Mouse (Mus musculus): Measurements from ENCODE around the gene Scg5. TPM values are rescaled to one million over a fixed set of nuclear protein-coding genes. Genes with fewer than 3 reads are reported as not detected.

The Scg5 gene
- polyA plus RNA-seq, 1 experiment from 2014 or later = 11.1 TPM

- Histone ChIP-seq H3K4me3 (ENCODE audit: low read depth, low read length) (no peak overlapping the region), H3K9ac (replicated peaks; ENCODE audit: low read length) (no peak overlapping the region), H3K9me3 (replicated peaks; ENCODE audit: control insufficient read depth, low read length) (no peaks in the 10 kb centered on the region)
Observed at GRCm38 (mm10) chr2:113779336-113779735, 49.6 kb downstream of the Scg5 start.

GRCm38 (mm10) chr2:113778036-113778435, 50.9 kb downstream of the Scg5 start:
- ATAC-seq (replicated peaks; ENCODE audit: insufficient number of reproducible peaks, low FRiP score, low TSS enrichment, low read depth) (no peak), DNase-seq (ENCODE audit: low spot score) (no peak)
- Histone ChIP-seq H3K27me3 (ENCODE audit: control insufficient read depth, insufficient read depth, low read length) (no peaks in the 10 kb centered on the region), H3K4me3 (ENCODE audit: low read depth, low read length) (no peak overlapping the region), H3K27ac (replicated peaks; ENCODE audit: low read depth, low read length) (no peak overlapping the region), H3K9me3 (replicated peaks; ENCODE audit: control insufficient read depth, low read length) (no peaks in the 10 kb centered on the region), H3K4me1 (ENCODE audit: control insufficient read depth, insufficient read depth, low read length) (no peaks in the 10 kb centered on the region), H3K9ac (replicated peaks; ENCODE audit: low read length) (no peak overlapping the region), H3K36me3 (replicated peaks; ENCODE audit: control insufficient read depth, insufficient read depth, low read depth, low read length) (no peaks in the 10 kb centered on the region), H3K4me2 (ENCODE audit: low read depth, low read length) (no peak overlapping the region)
- 77% methylated on average over 6 of the region's 6 CpGs for WGBS

More at GRCm38 (mm10) chr2:113779336-113779735, 49.6 kb downstream of the Scg5 start:
- Histone ChIP-seq H3K4me2 (ENCODE audit: low read depth, low read length) (no peak overlapping the region), H3K4me1 (ENCODE audit: control insufficient read depth, insufficient read depth, low read length) (no peaks in the 10 kb centered on the region), H3K27me3 (ENCODE audit: control insufficient read depth, insufficient read depth, low read length) (no peaks in the 10 kb centered on the region), H3K36me3 (replicated peaks; ENCODE audit: control insufficient read depth, insufficient read depth, low read depth, low read length) (no peaks in the 10 kb centered on the region), H3K27ac (replicated peaks; ENCODE audit: low read depth, low read length) (no peak overlapping the region)
- DNase-seq (ENCODE audit: low spot score) = no peak
- WGBS = 88% methylated on average over 3 of the region's 3 CpGs
- ATAC-seq (replicated peaks; ENCODE audit: insufficient number of reproducible peaks, low FRiP score, low TSS enrichment, low read depth) = no peak

GRCm38 (mm10) chr2:113776297-113776696, 52.6 kb downstream of the Scg5 start:
- 75% methylated on average over 3 of the region's 3 CpGs for WGBS

GRCm38 (mm10) chr2:113774150-113774805, 54.6 kb downstream of the Scg5 start:
- WGBS = 80% methylated on average over 6 of the region's 6 CpGs
- no peaks in the 10 kb centered on the region for H3K9me3 ChIP-seq (replicated peaks; ENCODE audit: control insufficient read depth, low read length)
- H3K27me3 ChIP-seq (ENCODE audit: control insufficient read depth, insufficient read depth, low read length) = no peaks in the 10 kb centered on the region
- no peak overlapping the region for H3K27ac ChIP-seq (replicated peaks; ENCODE audit: low read depth, low read length)
- no peak overlapping the region for H3K4me3 ChIP-seq (ENCODE audit: low read depth, low read length)
- no peak for ATAC-seq (replicated peaks; ENCODE audit: insufficient number of reproducible peaks, low FRiP score, low TSS enrichment, low read depth)
- no peaks in the 10 kb centered on the region for H3K36me3 ChIP-seq (replicated peaks; ENCODE audit: control insufficient read depth, insufficient read depth, low read depth, low read length)
- no peak overlapping the region for H3K4me2 ChIP-seq (ENCODE audit: low read depth, low read length)
- H3K9ac ChIP-seq (replicated peaks; ENCODE audit: low read length) = no peak overlapping the region
- no peak for DNase-seq (ENCODE audit: low spot score)
- H3K4me1 ChIP-seq (ENCODE audit: control insufficient read depth, insufficient read depth, low read length) = no peaks in the 10 kb centered on the region

More at GRCm38 (mm10) chr2:113776297-113776696, 52.6 kb downstream of the Scg5 start:
- no peak overlapping the region for H3K9ac ChIP-seq (replicated peaks; ENCODE audit: low read length)
- H3K36me3 ChIP-seq (replicated peaks; ENCODE audit: control insufficient read depth, insufficient read depth, low read depth, low read length) = no peaks in the 10 kb centered on the region
- DNase-seq (ENCODE audit: low spot score) (no peak), ATAC-seq (replicated peaks; ENCODE audit: insufficient number of reproducible peaks, low FRiP score, low TSS enrichment, low read depth) (no peak)
- no peak overlapping the region for H3K4me2 ChIP-seq (ENCODE audit: low read depth, low read length)
- H3K27ac ChIP-seq (replicated peaks; ENCODE audit: low read depth, low read length) = no peak overlapping the region
- H3K27me3 ChIP-seq (ENCODE audit: control insufficient read depth, insufficient read depth, low read length) = no peaks in the 10 kb centered on the region
- H3K9me3 ChIP-seq (replicated peaks; ENCODE audit: control insufficient read depth, low read length) = no peaks in the 10 kb centered on the region
- no peaks in the 10 kb centered on the region for H3K4me1 ChIP-seq (ENCODE audit: control insufficient read depth, insufficient read depth, low read length)
- no peak overlapping the region for H3K4me3 ChIP-seq (ENCODE audit: low read depth, low read length)

GRCm38 (mm10) chr2:113768541-113769303, 60.2 kb downstream of the Scg5 start:
- Histone ChIP-seq H3K36me3 (replicated peaks; ENCODE audit: control insufficient read depth, insufficient read depth, low read depth, low read length) (no peaks in the 10 kb centered on the region), H3K4me2 (ENCODE audit: low read depth, low read length) (no peak overlapping the region), H3K4me1 (ENCODE audit: control insufficient read depth, insufficient read depth, low read length) (no peaks in the 10 kb centered on the region), H3K27me3 (ENCODE audit: control insufficient read depth, insufficient read depth, low read length) (no peaks in the 10 kb centered on the region), H3K4me3 (ENCODE audit: low read depth, low read length) (no peak overlapping the region), H3K9me3 (replicated peaks; ENCODE audit: control insufficient read depth, low read length) (no peaks in the 10 kb centered on the region), H3K9ac (replicated peaks; ENCODE audit: low read length) (no peak overlapping the region), H3K27ac (replicated peaks; ENCODE audit: low read depth, low read length) (no peak overlapping the region)
- ATAC-seq (replicated peaks; ENCODE audit: insufficient number of reproducible peaks, low FRiP score, low TSS enrichment, low read depth) (no peak), DNase-seq (ENCODE audit: low spot score) (no peak)
- WGBS = 87% methylated on average over 8 of the region's 8 CpGs

- no peaks in the 10 kb centered on the region for H3K27me3 ChIP-seq (ENCODE audit: control insufficient read depth, insufficient read depth, low read length)
- no peak for ATAC-seq (replicated peaks; ENCODE audit: insufficient number of reproducible peaks, low FRiP score, low TSS enrichment, low read depth)
- no peak overlapping the region for H3K4me3 ChIP-seq (ENCODE audit: low read depth, low read length)
Observed at GRCm38 (mm10) chr2:113765885-113766284, 63.0 kb downstream of the Scg5 start.

GRCm38 (mm10) chr2:113764968-113765367, 64.0 kb downstream of the Scg5 start:
- H3K4me3 ChIP-seq (ENCODE audit: low read depth, low read length) = no peak overlapping the region
- no peaks in the 10 kb centered on the region for H3K9me3 ChIP-seq (replicated peaks; ENCODE audit: control insufficient read depth, low read length)
- DNase-seq (ENCODE audit: low spot score) (no peak), ATAC-seq (replicated peaks; ENCODE audit: insufficient number of reproducible peaks, low FRiP score, low TSS enrichment, low read depth) (no peak)
- 82% methylated on average over 5 of the region's 5 CpGs for WGBS
- H3K27me3 ChIP-seq (ENCODE audit: control insufficient read depth, insufficient read depth, low read length) = no peaks in the 10 kb centered on the region
- no peak overlapping the region for H3K4me2 ChIP-seq (ENCODE audit: low read depth, low read length)
- no peaks in the 10 kb centered on the region for H3K36me3 ChIP-seq (replicated peaks; ENCODE audit: control insufficient read depth, insufficient read depth, low read depth, low read length)
- H3K27ac ChIP-seq (replicated peaks; ENCODE audit: low read depth, low read length) = no peak overlapping the region
- H3K9ac ChIP-seq (replicated peaks; ENCODE audit: low read length) = no peak overlapping the region
- no peaks in the 10 kb centered on the region for H3K4me1 ChIP-seq (ENCODE audit: control insufficient read depth, insufficient read depth, low read length)

More at GRCm38 (mm10) chr2:113765885-113766284, 63.0 kb downstream of the Scg5 start:
- Histone ChIP-seq H3K27ac (replicated peaks; ENCODE audit: low read depth, low read length) (no peak overlapping the region), H3K4me2 (ENCODE audit: low read depth, low read length) (no peak overlapping the region), H3K4me1 (ENCODE audit: control insufficient read depth, insufficient read depth, low read length) (no peaks in the 10 kb centered on the region), H3K9ac (replicated peaks; ENCODE audit: low read length) (no peak overlapping the region), H3K36me3 (replicated peaks; ENCODE audit: control insufficient read depth, insufficient read depth, low read depth, low read length) (no peaks in the 10 kb centered on the region), H3K9me3 (replicated peaks; ENCODE audit: control insufficient read depth, low read length) (no peaks in the 10 kb centered on the region)
- WGBS = 58% methylated on average over 1 of the region's 1 CpGs
- no peak for DNase-seq (ENCODE audit: low spot score)

All from embryonic facial prominence, embryonic 11.5 days (tissue).